Mouse (Mus musculus) gastrocnemius, postnatal 25 days (tissue): ENCODE results near the gene Zbtb7b. TPM values are rescaled to one million over a fixed set of nuclear protein-coding genes. Genes with fewer than 3 reads are reported as not detected.
"Not testable (repeated sequence)": the region's sequence is repeated elsewhere in the genome, so short reads cannot be mapped to it uniquely, and the experiment has no call there.

Source experiments
- DNase-seq: peaks from one replicate; pipeline ENCODE4 v3.0.0; 2022
- long read RNA-seq, 2 experiments: library from polyadenylated mRNA; stranded (forward); transcript quantifications; one replicate each; pipeline ENCODE4 v2.0.0; 2021
- total RNA-seq, 2 experiments: library from RNA; stranded (reverse); gene quantifications; 1 replicate in 1 of 2; 2 replicates in 1 of 2; pipeline ENCODE4 v1.2.3; 2021

The Zbtb7b gene
- 10 to 100 TPM; 23.0 to 23.7 TPM for total RNA-seq
- long read RNA-seq, experiment 1, partial matches to known transcripts: 1 of 8 reads
- long read RNA-seq, experiment 1, other reads (novel, unspliced or antisense): 6 of 8 reads
- long read RNA-seq, experiment 2, partial matches to known transcripts: 9 of 14 reads
- long read RNA-seq, experiment 2, other reads (novel, unspliced or antisense): 5 of 14 reads

DNA sequence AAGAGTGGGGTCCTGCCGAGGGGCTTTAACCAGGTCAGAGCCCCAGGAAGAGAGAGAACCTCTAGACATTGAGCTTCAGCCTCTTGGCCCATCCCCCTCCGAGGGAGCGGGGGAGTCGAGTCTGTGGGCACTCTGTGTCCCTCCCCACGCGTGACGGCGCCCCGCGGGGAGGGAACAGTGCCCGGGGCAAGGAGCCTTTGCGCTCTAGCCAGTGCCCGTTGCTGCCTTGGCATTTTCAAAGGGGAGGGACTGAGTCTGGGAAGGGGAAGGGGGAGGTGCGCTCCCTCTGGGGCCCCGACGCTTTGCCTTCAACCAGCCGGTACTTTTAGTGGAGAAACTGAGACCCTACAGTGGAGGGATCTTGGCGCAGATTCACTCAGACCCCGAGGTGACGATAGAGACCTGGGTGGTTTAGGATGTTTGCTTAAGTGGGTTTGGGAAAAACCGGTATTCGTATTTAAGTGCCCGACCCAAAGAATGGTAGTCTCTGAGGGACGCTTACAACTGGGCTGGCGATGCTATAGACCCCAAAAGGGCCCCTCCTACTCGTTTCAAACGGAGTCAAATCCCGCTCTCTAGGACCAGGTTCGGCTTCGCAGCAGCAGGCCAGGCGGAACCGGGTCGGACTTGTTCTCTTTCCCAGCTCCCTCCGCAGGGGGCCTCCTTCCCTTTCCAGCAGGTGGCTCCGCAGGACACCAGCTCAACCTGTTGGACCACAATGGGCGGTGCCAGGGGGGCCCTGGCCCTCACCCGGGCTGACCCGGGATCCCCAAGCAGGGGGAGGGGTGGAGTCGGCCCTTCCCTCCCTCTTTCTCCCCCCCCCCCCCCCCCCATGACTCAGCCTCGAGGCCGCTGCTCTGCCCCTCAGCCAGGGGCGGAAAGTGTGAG lies at the start of gene Zbtb7b:
Zbtb7b (minus strand) TSS at position 771 of the 888 bp plus-strand sequence.
- DNase-seq: peak; percentile 88

DNA sequence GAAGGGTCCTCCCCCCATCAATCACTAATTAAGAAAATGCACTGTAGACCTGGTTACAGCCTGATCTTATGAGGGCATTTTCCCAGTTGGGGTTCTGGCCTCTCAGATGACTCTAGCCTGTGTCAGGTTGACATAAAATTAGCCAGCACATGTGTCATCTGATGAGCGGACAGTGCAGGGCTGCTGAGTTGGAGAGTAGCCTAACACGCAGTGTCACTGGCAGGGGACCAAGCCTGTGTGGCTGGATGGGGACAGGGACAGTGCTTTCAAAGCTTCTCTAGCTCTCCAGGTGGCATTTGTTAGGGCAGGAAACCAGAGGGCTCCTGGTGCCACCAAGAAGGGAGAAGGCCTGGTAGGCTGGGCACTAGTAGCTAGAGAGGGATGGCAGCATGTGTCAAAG lies 46.1 kb upstream of the Zbtb7b start:
- peak; percentile 81 for DNase-seq

DNA sequence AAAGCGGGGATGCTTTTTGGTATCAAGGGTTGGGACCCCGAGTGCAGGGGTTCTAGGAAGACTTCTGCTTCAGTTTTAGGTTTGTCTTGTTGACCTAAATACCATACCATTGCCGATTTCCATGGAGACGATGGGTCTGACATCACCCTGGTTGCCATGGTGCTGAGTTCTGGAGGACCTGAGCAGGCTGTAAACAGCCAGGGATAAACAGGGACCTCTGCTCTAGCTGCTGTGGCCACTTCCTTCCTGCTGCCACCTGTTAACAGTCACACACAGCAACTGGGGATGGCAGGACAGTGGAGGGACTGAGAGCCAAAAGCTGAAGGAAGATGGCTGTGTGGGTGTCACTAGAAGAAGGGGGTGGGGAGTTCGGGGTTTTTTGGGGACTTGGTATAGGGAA lies 42.7 kb upstream of the Zbtb7b start:
- DNase-seq: no peak

DNA sequence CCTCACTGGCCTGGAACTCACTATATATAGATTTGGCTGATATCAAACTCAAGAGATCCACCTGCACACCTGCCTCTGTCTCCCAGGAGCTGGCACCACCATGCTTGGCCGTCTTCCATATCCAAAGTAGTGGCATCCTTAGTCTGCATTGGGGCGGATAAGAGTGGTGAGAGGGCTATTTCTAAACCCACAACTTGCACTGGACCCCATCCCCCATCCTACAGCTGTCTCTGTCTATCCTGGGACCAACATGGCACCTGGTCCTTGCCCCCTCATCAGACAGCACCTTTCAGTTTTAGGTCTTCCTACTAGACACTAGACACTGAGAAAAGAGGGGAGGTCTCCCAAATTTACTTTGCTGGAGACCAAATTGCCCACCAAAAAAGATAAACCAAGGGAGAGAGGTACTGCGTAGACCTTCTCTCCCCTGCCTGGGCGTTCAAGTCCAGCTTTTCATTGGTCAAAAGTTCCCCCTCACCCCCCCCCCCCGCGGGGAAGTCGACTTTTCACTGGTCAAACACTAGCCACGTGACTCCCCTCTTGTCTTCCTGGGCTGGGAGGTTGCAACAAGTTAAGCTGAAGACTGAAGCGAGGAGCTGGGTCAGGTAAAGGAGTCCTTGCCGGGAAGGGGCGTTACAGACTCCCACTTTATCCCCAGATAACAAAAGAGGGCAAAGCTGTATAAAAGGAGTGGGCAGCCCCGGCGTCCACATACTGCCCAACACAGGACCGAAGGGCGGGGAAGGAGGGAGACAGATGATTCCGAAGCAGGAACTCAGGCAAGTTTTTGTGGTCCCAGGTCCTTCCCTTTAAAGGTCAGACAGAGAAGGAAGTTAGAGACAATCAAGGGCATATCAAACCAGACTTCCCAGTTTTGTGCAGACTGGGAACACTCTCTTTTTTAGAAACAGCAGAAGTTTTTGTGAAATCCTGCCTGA lies 41.9 kb upstream of the Zbtb7b start, which contains the start of gene Pbxip1:
Pbxip1 (plus strand) TSS at position 531 of the 938 bp plus-strand sequence.
- peak; percentile 73 for DNase-seq

DNA sequence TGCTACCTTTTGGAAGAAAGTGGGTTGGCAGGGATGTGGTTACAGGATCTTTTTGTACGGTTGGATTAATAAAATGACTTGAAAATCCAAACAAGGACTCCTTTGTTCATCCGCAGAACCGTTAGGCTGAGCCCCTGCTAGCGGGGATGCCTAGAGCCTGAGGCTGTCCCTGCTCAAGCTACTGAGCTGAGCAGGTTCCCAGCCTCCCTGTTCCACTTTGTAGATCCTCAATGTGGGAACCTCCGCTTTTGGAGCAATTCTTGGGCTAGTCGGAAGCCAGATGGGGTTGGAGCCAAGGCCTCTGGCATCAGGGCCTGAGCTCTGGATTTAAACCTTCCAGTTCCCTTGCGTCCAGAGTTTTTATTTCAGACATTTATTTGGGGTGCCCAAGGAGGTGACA lies 40.5 kb upstream of the Zbtb7b start:
- DNase-seq: no peak

DNA sequence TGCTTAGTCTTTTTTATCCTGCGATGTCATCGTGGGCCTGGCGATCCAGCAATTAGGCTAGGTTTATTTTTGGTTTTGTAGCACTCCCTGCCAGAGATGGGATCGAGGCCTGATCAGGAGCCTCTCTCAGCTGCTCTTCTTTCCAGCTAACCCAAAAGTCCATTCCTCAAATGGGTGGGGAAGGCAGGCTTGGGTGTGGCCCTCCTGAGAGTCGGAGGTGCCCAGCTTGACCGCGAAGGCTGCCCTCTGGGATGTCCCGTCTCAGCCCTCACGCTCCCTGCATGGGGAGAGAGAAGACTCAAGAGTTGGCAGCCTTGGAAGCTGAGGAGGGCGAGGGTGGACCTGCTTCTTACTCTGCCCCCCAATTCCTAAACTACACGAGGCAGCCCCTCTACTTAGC lies 40.0 kb upstream of the Zbtb7b start:
- DNase-seq: no peak

DNA sequence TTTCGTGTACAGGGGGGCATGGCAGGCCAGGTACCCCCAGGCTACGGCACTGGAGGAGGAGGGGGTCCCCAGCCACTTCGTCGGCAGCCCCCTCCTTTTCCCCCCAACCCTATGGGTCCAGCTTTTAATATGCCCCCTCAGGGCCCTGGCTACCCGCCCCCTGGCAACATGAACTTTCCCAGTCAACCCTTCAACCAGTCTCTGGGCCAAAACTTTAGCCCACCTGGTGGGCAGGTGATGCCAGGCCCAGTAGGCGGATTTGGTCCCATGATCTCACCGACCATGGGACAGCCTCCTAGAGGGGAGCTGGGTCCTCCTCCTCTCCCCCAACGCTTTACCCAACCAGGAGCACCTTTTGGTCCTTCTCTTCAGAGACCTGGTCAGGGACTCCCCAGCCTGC lies 38.0 kb upstream of the Zbtb7b start:
- DNase-seq: no peak

DNA sequence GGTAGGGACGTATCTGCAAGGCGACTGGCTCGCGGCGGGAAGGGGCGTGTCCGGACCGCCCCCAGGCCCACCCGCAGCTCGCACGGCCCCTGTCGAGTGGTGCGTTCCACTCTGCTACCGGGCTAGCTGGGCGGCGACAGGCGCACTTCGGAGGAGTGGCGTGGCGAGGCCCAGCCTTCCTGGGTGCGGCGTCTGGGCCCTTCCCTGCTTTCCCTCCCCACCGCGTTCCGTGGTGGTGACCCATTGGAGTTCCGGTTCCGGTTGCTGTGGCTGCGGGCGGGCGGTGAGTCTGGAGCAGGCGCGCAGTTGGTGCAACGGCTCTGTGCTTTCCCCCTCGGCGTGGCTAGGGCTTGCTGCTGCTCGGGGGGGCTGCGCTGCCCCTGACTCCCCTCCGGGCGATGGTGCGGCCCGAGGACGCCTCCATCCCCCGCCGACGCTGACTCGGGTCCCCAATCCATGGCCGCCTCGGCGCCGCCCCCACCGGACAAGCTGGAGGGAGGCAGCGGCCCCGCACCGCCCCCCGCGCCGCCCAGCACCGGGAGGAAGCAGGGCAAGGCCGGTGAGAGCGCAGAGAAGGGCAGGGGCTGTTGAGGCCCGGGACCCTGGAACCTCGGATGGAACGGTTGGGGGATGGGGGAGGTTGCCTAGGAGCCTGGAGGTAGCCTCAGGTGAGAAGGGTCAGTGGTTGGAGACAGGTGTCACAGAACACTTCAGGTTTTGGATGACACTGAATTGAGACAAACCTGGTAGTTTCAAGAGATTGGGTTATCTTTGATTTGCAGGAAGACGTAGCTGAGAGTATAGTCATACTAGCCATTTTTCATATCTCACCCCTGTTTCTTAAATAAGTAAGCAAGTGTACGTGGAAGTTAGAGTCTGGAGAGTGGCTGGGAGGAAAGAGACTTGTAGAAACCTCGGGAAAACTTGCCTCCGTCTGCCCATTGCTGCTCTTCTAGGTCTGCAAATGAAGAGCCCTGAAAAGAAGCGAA lies 35.9 kb upstream of the Zbtb7b start, which contains the start of gene Pygo2:
Pygo2 (plus strand) TSS at position 44 of the 989 bp plus-strand sequence.
- peak; percentile 98 for DNase-seq

DNA sequence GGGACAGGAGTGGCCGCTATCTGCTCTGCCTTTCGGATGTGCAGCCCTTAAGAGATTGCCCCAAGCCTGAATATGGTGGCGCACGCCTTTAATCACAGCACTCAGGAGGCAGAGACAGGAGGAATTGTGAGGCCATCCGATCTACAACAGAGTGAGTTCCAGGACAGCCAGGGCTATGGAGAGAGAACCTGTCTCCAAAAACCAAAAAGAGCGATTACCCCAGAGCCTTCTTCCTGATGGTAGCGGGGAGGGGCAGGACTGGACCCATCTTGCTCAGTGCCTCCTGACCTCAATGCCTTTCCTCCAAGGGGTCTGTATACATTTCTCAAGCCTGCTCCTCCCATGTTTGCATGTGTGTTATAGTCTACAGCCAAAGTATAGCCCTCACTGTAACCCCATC lies 34.4 kb upstream of the Zbtb7b start:
- DNase-seq: not testable (repeated sequence)

DNA sequence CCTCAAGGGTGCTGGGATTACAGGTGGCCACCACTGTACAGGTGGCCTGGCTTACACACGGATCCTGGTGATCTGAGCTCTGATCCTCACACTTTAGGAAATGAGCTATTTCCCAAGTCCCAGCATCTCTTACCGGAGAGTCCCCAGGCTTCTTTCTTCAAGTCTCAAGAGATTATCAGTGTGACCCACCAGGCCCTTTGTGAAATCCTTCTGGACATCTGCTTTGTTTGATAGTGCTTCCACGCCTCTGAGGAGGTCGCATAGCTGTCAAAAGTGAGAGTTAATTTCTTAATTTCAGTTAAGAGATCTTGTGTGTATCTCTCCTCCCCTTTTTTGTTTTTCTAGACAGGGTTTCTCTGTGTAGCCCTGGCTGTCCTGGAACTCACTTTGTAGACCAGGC lies 31.3 kb upstream of the Zbtb7b start:
- no peak for DNase-seq

DNA sequence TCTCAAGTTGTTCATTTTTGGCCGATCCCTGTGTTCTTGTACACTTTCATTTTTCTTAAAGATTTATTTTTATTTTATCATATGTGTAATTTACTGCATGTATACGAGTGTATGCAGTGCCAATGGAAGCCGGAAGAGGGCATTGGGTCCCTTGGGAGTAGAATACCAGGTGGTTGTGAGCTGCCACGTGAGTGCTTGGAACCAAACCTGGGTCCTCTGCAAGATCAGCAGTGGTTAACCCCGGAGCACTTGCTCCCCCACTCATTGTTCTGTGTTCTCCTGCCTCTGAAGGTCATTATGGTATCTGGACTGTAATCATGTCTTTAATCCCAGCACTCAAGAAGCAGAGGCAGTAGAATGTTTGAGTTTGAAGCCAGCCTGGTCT lies 30.6 kb upstream of the Zbtb7b start:
- no peak for DNase-seq

DNA sequence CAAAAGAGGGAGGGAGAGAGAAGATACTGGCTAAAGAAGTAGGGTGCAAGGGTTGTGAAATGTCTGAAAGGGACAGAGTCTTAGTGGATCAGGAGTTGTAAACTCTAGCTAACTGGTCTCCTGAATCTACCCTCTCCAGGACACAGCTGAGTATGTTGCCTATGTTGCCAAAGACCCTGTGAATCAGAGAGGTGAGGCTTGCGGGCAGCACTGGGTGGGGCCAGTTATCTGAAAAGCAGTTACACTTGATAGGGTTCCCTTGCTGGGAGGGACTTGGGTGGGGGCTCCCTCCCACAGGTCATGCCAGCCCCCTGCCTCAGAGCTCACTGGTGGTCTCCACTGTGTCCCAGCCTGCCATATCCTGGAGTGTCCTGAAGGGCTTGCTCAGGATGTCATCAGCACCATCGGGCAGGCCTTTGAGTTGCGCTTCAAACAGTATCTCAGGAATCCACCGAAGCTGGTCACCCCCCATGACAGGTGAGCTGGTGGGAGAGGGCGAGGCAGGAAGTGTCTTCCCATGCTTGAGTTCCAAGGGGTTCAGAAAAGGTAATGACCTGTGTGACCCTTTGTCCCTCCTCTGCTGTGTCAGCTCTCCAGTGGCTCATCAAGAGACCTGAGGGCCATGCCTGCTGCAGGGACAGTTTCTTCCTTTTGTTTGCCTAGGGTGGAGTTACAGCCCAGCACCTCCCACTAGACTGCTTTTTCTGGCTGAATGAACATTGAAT lies 30.0 kb upstream of the Zbtb7b start:
- DNase-seq: no peak

DNA sequence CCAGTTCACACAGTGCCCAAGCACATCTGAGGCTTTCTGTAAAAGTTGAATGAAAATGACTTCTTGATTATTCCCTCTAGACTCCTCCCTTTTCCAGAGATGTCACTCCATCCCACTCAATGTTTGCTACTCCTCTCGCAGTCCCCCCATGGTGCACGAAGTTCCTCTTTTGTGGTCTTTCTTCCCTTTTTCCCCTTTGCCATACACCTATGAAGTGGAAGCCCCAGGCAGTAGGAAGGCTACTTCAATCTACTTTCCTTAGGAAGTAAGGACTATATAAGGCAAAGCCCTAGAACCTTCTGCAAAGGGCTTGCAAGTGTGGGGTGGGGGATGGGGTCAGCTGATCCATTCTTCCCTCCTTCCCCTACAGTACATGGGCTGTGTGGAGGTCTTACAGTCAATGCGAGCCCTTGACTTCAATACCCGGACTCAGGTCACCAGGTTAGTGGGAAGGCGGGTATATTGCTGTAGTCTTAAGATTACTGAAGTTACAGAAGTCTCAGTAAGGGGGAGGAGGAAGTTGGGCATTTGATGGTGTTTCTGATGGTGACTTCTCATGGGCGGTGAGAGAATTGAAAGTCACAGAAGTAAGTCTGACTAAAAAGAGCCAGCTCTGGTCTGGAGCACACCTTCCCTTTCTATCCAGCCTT lies 28.1 kb upstream of the Zbtb7b start:
- DNase-seq: no peak

DNA sequence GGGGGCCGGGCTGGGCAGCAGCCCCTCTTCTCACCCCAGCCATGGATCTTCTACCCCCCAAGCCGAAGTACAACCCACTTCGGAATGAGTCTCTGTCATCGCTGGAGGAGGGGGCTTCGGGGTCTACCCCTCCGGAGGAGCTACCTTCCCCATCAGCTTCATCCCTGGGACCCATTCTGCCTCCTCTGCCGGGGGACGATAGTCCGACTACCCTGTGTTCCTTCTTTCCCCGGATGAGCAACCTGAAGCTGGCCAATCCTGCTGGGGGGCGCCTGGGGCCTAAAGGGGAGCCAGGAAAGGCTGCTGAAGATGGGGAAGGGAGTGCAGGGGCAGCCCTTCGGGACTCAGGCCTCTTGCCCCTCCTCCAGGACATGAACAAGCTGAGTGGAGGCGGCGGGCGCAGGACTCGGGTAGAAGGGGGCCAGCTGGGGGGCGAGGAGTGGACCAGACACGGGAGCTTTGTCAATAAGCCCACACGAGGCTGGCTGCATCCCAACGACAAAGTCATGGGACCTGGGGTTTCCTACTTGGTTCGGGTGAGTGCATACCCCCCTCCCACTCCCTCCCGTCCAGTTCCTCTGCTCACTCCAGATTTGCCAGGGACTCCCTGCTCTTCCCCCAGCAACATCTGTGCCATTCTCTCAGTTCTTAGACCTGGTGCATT lies 27.4 kb upstream of the Zbtb7b start:
- no peak for DNase-seq

DNA sequence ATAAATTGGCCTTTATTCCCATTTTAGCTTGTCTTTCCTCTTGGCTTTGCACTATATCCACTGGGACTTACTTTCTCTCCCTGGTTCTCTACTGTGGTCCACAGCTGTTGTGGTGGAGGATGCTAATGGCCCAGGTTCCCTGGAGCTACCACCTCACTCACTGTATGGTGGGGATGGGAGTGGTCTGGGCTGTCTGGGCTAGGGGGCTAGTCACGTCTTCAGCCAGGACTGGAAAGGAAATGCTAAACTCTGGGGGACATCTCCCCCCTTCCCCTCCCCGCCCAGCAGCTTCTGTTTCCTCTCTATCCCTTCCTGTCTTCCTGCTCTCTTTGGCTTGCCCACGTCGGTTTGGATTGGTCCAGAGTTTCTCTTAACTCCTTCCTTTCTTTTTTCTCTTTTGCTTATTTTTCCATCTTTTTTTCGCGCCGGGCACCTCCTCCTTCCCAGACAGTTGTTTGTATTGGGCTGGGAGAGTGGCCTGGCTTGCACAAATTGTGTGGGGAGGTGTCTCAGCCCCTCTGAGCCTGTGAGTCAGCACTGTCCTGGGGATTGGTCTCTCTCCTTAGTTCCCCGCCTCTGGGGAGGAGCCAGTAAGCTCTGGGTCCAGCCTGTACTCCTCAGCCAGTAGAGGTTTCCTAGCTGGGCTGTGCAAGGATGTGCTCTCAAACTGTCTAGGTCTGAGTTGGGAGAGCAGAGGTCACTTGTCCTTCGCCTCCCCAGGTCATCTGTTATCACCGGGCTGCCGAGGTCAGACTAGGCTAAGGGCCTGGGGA lies 26.6 kb upstream of the Zbtb7b start:
- peak; percentile 90 for DNase-seq

DNA sequence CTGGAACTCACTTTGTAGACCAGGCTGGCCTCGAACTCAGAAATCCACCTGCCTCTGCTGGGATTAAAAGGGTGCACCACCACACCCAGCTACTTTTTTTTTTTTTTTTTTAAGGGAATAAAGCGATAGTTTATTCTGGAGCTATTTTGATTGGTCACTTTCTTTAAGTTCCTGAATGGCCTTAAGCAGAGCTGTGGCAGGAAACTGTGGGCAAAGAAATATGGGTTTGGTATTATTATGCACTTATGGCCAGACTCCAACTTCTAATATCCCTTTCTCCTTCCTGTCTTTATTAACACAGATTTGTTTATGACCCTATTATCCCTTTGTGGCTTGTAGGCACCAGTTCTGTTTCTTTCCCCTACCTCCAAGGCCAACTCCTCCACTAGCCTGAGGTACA lies 25.8 kb upstream of the Zbtb7b start:
- no peak for DNase-seq

DNA sequence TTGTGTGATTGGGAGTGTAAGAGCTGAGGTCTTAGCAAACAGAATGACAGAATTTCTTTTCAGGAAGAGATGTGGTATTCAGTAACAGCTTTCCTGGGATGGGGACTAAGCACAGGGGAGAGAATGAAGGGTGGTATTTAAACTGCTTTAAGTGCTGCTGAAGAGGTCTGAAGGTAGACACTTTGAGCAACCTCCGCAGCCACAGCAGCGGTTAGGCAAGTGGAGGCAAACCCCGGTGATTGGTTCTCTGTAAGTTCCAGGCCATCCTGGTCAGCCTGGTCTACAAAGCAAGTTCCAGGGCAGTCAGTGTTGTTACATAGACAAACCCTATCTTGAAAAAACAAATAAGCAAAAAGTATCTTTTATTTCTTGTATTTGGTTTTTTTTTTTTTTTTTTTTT lies 25.4 kb upstream of the Zbtb7b start:
- no peak for DNase-seq

DNA sequence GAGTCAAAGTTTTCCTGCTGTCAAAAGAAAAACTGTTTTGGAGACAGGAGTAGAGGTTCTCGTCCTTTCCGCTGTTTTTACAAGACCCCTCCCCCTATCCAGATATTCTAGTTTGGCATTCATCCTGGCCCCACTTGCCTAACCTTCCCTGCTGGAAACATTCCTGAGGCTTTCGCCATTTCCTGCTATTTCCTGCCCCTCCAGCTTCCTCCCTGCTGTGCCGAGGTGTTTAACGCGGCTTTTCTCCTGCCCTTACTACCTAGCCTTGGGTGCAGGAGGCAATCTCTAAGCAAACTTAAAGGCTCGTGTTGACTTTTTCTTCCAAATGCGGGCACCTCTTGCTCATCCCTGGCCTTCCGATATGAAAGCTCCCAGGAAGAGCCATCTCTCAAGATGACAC lies 25.0 kb upstream of the Zbtb7b start:
- DNase-seq: peak; percentile 60

DNA sequence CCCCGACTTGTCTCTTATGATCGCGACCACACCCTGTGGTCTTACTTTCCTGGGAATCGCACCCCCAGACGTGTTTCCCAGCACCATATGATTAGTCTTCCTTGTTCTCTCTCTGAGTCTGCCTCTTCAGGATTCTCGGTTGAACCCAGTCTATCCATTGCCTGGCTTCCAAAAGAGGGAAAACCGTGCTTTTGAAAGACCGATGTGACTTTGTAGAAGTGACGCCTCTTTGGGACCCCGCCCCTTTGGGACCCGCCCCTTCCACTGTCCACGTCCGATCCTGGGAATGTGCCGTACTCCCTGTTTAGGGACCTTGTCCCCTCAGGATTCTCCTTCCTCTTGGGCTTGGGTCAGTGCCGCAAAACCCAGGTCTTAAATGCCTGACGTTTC lies 24.3 kb upstream of the Zbtb7b start:
- peak; percentile 84 for DNase-seq
